Mouse (Mus musculus): Measurements from ENCODE around the gene Krtcap2. TPM values are rescaled to one million over a fixed set of nuclear protein-coding genes. Genes with fewer than 3 reads are reported as not detected.

Krtcap2 gene
- polyA plus RNA-seq, 1 experiment = 4.0 TPM

DNA sequence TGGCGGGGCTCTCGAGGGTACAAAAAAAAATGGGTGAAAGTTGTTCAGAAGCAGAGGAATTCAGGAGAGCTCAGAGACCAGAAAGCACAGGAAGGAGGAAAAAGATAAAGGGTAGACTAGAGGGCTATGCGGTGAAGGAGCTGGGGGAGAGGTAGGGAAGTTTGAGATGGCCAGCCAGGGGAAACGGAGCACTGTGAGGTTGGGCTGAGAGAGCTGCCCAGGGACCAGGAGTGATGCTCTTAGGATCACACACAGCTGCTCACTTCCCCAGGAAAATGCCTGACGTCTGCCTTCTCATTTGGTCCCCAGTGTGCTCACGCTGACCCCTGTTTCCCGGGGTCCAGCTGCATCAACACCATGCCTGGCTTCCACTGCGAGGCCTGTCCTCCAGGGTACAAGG, 26.2 kb upstream of the Krtcap2 start:
- no peaks in the 10 kb centered on the region for H3K9me3 ChIP-seq (ENCODE audit: control insufficient read depth, low read length)
- no peak for TF ChIP-seq TAL1 (IDR thresholded peaks at IDR 0.05; ENCODE audit: low read length)
- TF ChIP-seq GATA1 (IDR thresholded peaks at IDR 0.05; ENCODE audit: low read length) = no peak
- no peak overlapping the region for H3K4me3 ChIP-seq (replicated peaks)
- H3K36me3 ChIP-seq (ENCODE audit: control insufficient read depth) = no peaks in the 10 kb centered on the region
- H3K27me3 ChIP-seq (ENCODE audit: control insufficient read depth) = peaks cover 46% of the 10 kb centered on the region
- peaks cover 16% of the 10 kb centered on the region for H3K4me1 ChIP-seq (ENCODE audit: control insufficient read depth)

DNA sequence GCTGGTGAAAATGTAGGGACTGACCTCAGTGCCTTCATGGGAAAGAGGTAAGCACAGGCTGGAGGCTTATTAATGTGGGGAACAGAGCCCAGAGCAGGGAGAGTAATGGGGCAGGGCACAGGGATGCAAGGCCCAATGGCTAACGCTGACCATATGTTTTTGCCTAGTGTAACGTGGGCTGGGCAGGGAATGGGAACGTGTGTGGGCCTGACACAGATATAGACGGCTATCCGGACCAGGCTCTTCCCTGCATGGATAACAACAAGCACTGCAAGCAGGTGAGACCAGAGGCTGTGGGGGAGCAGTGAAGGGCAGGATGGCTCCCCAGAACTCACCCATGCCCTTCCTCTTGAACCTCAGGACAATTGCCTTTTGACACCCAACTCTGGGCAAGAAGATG, 24.6 kb upstream of the Krtcap2 start:
- Histone ChIP-seq H3K36me3 (ENCODE audit: control insufficient read depth) (no peaks in the 10 kb centered on the region), H3K4me1 (ENCODE audit: control insufficient read depth) (peaks cover under 1% of the 10 kb centered on the region; the same call in 1 of the 2 replicates), H3K27me3 (ENCODE audit: control insufficient read depth) (peaks cover 49% of the 10 kb centered on the region), H3K9me3 (ENCODE audit: control insufficient read depth, low read length) (no peaks in the 10 kb centered on the region; the same call in 1 of the 2 replicates), H3K4me3 (replicated peaks) (no peak overlapping the region)
- TF ChIP-seq TAL1 (IDR thresholded peaks at IDR 0.05; ENCODE audit: low read length) (no peak), GATA1 (IDR thresholded peaks at IDR 0.05; ENCODE audit: low read length) (no peak)

DNA sequence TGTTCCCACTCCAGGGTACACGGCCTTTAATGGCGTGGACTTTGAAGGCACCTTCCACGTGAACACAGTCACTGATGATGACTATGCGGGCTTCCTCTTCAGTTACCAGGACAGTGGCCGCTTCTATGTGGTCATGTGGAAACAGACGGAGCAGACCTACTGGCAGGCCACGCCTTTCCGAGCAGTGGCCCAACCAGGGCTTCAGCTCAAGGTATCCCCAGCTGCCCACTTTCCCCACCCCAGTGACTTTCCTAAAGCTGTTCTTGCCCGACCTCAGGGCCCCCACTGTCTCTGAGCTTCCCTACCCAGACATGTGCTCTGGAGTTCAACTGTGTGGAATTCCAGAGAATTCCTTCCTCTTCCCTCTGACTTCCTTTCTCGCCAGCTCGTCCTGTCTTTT, 21.0 kb upstream of the Krtcap2 start:
- Histone ChIP-seq H3K27me3 (ENCODE audit: control insufficient read depth) (peaks cover 68% of the 10 kb centered on the region), H3K4me3 (replicated peaks) (no peak overlapping the region), H3K36me3 (ENCODE audit: control insufficient read depth) (no peaks in the 10 kb centered on the region), H3K4me1 (ENCODE audit: control insufficient read depth) (peaks cover 18% of the 10 kb centered on the region), H3K9me3 (ENCODE audit: control insufficient read depth, low read length) (no peaks in the 10 kb centered on the region; the same call in 1 of the 2 replicates)
- TF ChIP-seq TAL1 (IDR thresholded peaks at IDR 0.05; ENCODE audit: low read length) (no peak), GATA1 (IDR thresholded peaks at IDR 0.05; ENCODE audit: low read length) (no peak)

DNA sequence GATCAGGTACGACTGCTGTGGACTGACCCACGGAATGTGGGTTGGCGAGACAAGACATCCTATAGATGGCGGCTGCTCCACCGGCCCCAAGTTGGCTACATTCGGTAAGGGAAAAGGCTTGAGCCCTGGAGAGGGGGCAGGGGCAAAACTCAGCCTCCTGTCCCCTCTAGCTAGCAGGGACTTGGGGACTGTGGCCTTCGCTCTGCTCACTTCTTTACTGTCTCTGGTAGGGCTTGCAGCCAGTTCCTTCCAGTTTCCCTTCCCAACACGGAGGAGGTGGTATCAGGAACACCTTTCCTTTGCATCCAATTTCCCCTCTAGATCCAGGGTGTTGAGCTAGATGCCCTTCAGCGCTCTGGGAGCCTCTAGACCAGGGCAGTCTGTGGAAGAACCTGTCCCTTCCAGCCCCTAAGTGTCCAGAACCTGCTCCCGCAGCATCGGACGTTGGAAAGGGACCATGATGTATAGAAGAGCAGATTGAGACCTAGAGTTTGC, 20.4 kb upstream of the Krtcap2 start:
- no peak for TF ChIP-seq TAL1 (IDR thresholded peaks at IDR 0.05; ENCODE audit: low read length)
- no peak for TF ChIP-seq GATA1 (IDR thresholded peaks at IDR 0.05; ENCODE audit: low read length)
- Histone ChIP-seq H3K9me3 (ENCODE audit: control insufficient read depth, low read length) (no peaks in the 10 kb centered on the region; the same call in 1 of the 2 replicates), H3K4me3 (replicated peaks) (no peak overlapping the region), H3K4me1 (ENCODE audit: control insufficient read depth) (peaks cover 18% of the 10 kb centered on the region), H3K27me3 (ENCODE audit: control insufficient read depth) (peaks cover 72% of the 10 kb centered on the region), H3K36me3 (ENCODE audit: control insufficient read depth) (no peaks in the 10 kb centered on the region)

DNA sequence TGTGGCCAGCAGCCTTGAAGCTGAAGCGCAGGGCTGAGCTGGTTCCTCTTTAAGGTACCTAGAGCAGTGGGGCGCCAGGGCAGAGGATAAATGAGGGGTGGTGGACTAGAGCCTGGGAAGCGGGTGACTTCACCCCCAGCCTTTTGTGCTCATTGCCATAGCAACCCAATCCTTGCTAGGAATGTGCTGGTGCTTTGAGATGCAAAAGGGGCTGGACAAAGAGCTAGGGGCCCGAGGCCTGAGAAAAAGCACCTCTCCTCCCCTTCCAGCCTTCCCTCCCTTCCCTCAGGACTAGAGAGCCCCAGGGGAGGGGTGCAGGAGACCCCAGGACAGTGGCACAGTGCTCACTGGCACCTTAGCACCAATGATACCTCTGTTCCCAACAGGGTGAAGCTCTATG, 19.8 kb upstream of the Krtcap2 start:
- H3K4me3 ChIP-seq (replicated peaks) = no peak overlapping the region
- H3K27me3 ChIP-seq (ENCODE audit: control insufficient read depth) = peaks cover 78% of the 10 kb centered on the region
- H3K4me1 ChIP-seq (ENCODE audit: control insufficient read depth) = peaks cover 18% of the 10 kb centered on the region
- no peaks in the 10 kb centered on the region for H3K36me3 ChIP-seq (ENCODE audit: control insufficient read depth)
- no peaks in the 10 kb centered on the region; the same call in 1 of the 2 replicates for H3K9me3 ChIP-seq (ENCODE audit: control insufficient read depth, low read length)
- TF ChIP-seq GATA1 (IDR thresholded peaks at IDR 0.05; ENCODE audit: low read length) (no peak), TAL1 (IDR thresholded peaks at IDR 0.05; ENCODE audit: low read length) (no peak)

DNA sequence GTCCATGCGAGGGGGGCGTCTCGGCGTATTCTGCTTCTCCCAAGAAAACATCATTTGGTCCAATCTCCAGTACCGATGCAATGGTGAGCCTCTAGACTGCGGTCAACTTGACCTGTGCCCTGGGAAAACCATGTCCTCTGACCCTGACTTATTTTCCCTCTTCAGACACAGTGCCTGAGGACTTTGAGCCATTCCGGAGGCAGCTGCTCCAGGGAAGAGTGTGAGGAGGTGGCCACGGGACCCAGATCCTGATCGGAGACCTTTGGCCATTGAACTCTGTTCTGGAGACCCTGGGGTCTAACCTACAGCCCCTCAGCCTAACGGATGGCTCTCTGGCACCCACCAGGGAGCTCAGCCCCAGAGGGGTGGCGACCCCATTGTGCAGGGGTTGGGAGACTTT, 19.4 kb upstream of the Krtcap2 start:
- H3K9me3 ChIP-seq (ENCODE audit: control insufficient read depth, low read length) = no peaks in the 10 kb centered on the region; the same call in 1 of the 2 replicates
- no peak overlapping the region for H3K4me3 ChIP-seq (replicated peaks)
- TF ChIP-seq TAL1 (IDR thresholded peaks at IDR 0.05; ENCODE audit: low read length) (no peak), GATA1 (IDR thresholded peaks at IDR 0.05; ENCODE audit: low read length) (no peak)
- H3K27me3 ChIP-seq (ENCODE audit: control insufficient read depth) = peaks cover 82% of the 10 kb centered on the region
- H3K36me3 ChIP-seq (ENCODE audit: control insufficient read depth) = no peaks in the 10 kb centered on the region
- H3K4me1 ChIP-seq (ENCODE audit: control insufficient read depth) = peaks cover 18% of the 10 kb centered on the region

DNA sequence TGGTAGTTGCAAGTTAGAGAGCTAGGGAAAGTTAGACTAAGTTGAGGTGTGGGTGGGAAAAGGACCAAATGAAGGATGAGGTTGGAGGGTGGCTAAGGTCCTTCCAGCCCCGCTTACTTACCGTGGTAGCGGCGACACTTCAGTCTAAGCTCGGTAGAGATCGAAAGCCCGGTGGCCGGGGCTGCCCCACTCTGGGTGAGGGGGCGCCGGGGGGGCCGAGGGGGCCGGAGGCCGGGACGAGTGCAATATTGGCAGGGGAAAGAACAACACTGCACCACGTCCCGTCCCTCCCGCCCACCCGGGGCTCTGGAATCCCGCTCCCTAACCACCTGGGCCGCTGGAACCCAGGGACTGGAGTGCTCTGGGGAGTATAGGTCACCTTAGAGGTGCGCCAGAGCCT, 18.9 kb upstream of the Krtcap2 start, which contains the start of gene Mtx1:
Mtx1 (minus strand) TSS at position 189 of the 400 bp plus-strand sequence.
- no peaks in the 10 kb centered on the region; the same call in 1 of the 2 replicates for H3K9me3 ChIP-seq (ENCODE audit: control insufficient read depth, low read length)
- H3K4me1 ChIP-seq (ENCODE audit: control insufficient read depth) = peaks cover 18% of the 10 kb centered on the region
- peak within 1 kb of the TSS; percentile 58 for H3K4me3 ChIP-seq (replicated peaks)
- no peaks in the 10 kb centered on the region for H3K36me3 ChIP-seq (ENCODE audit: control insufficient read depth)
- TF ChIP-seq TAL1 (IDR thresholded peaks at IDR 0.05; ENCODE audit: low read length) (no peak), GATA1 (IDR thresholded peaks at IDR 0.05; ENCODE audit: low read length) (no peak)
- peaks cover 88% of the 10 kb centered on the region for H3K27me3 ChIP-seq (ENCODE audit: control insufficient read depth)

DNA sequence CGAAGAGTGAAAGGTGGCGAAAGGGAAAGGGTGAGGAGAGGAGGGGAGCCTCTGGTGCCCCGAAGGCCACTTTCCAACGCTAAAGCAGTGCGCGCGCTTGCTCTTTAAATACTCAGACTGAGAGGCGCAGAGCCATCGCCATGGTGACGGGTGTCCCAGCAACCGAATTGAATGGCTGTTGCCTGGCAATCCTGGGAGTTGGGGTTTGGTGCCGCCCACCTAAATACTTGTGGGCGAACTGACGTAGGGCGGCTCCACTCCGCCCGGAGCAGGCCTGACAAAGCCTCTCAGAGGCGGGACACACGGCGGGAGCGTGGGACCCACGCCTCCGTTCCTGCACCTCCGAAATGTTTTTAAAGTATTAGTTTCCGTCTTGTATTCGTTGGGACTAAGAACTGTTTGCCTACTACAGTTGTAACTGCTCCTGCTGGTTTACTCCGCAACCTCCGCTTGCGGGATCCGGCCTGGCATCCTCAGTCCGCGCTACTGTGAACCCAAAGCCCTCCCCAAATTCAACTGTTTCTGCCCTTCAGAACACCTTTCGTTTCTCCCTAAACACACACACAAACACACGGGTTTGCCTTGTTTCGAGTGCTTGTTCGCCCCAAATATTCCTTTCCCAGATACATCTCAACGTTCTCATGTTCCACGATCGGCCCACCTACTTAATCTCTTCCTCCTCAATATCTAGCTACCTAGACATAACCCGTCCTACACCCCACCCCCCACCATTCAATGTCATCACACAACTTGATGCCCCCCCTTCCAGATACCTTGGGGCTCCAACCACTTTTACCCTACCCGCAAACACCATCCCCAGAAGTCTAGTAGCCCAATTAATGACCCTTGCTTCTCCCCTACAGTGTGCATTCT, 18.2 kb upstream of the Krtcap2 start:
- Histone ChIP-seq H3K9me3 (ENCODE audit: control insufficient read depth, low read length) (no peaks in the 10 kb centered on the region; the same call in 1 of the 2 replicates), H3K36me3 (ENCODE audit: control insufficient read depth) (no peaks in the 10 kb centered on the region), H3K4me3 (replicated peaks) (peak overlapping the region; percentile 58), H3K4me1 (ENCODE audit: control insufficient read depth) (peaks cover 18% of the 10 kb centered on the region), H3K27me3 (ENCODE audit: control insufficient read depth) (peaks cover 90% of the 10 kb centered on the region)
- TF ChIP-seq GATA1 (IDR thresholded peaks at IDR 0.05; ENCODE audit: low read length) = no peak
- no peak for TF ChIP-seq TAL1 (IDR thresholded peaks at IDR 0.05; ENCODE audit: low read length)

DNA sequence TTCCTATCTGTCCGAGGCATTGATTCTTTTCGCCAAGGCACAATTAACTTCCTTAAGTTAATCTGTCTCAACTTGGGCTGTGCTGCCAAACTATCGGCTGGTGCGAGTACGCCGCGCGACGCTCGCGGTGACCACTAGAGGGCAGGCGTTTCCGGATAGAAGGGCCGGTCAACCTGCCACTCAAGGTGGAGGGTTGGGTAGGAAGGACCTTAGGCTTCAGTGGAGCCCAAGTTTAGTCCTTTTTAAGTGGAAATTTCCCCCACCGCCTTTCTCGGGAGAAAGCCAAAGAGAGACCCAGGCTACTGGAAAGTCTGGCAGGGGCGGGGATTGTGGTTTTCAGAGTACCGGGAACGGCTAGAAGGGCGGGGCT, 17.6 kb upstream of the Krtcap2 start:
- H3K27me3 ChIP-seq (ENCODE audit: control insufficient read depth) = peaks cover 84% of the 10 kb centered on the region
- H3K4me1 ChIP-seq (ENCODE audit: control insufficient read depth) = peaks cover 18% of the 10 kb centered on the region

More for the DNA sequence above, 17.6 kb upstream of the Krtcap2 start:
- Histone ChIP-seq H3K4me3 (replicated peaks) (peak overlapping the region; percentile 58), H3K36me3 (ENCODE audit: control insufficient read depth) (no peaks in the 10 kb centered on the region), H3K9me3 (ENCODE audit: control insufficient read depth, low read length) (no peaks in the 10 kb centered on the region; the same call in 1 of the 2 replicates)
- TF ChIP-seq TAL1 (IDR thresholded peaks at IDR 0.05; ENCODE audit: low read length) (no peak), GATA1 (IDR thresholded peaks at IDR 0.05; ENCODE audit: low read length) (no peak)

Data from erythroblast, embryonic 14.5 days (primary cell).